Mouse (Mus musculus): ENCODE data around the gene Igf2bp2.
A peak's percentile ranks its signal among the peaks of the same experiment; 100 is the strongest.

Gene Igf2bp2

DNA sequence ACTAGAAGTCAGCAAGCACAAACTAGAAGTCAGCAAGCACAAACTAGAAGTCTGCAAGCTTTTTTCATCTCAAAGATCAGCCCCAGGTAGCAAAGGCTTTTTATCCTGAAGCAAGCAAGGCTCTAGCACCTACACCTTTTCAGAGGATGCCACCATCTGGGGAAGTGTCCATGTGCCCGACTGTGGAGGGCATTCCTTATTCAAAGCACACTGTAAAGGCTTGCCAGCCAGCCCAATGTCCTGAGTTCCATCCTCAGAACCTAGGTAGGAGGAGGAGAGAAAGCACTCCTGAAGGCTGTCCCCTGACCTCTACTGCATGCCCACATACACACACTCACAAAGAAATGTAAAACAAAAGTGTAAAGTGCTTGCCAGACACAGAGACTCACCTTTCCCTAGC lies 16.0 kb downstream of the Igf2bp2 start:
- DNase-seq: no peak

DNA sequence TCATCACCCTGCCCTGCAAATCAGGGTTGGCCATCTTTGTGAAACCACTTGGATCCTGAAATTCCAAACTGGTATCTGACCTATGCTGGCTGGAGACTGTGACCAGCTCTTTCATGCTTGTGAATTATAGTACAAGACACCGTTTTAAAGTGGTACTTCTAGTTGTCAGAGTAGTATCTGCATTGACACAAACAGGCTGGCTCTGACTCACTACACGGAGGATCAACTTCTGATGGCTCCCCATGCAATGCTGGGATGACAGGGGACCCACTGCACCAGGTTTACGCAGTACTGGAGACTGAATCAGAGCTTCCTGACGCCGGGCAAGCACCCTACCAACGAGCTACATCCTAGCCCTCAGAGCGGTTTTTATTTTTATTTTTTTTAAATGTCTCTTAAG lies 17.0 kb downstream of the Igf2bp2 start:
- no peak for DNase-seq

DNA sequence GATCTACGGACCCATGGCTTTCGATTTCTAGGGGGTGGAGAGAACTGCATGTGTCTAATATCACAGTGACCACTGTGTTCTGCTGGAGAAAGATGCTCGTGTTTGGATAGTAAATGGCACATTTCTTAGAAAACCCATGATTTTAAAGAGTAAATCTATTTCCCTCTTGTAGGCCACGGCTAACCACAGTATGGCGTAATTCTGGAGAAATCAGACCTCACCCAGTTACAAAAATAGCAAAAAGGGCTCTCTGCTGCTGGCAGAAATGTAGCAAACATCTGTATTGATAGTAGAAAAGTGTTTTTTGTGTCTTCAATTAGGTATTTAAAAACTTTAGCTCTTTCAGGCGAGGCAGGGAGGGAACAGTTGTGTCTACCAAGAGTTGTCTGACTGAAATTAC lies 18.6 kb downstream of the Igf2bp2 start:
- DNase-seq: no peak

DNA sequence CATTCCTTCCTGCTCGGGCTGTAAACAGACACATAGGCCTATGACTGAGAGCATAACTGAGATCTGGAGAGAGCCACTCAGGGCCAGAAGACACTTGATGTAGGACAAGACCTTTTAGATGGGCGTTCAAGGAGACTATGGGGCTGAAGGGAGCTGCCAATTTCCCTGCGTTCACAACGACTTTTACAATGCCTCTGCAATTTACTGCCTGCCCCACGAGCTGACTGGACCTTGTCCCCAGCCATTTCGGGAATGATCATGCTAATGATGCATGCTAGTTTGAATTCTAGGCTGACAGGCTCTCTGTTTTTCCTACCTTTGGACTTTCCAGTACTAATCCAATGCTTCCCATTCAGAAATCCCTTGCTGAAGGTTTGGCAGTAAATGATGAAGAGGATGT lies 22.2 kb downstream of the Igf2bp2 start:
- DNase-seq: no peak

DNA sequence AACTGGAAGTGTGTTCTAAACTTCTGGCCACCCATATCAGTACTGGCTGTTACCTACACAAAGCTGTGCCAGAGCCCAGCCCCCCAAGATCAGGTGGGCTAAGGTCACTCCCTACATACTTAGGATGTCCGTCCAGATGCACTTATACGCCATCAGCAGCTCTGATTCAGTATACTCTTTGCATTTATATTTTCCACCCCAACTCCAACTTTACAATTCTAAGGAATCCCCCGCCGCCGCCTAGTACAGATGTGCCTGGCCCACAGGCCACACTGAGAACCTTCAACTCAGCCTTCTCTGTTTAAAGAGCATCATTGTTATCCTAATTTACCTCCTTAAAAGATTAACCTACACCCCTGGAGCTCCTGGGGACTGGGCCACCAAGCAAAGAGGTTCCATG lies 23.3 kb downstream of the Igf2bp2 start:
- no peak for DNase-seq

DNA sequence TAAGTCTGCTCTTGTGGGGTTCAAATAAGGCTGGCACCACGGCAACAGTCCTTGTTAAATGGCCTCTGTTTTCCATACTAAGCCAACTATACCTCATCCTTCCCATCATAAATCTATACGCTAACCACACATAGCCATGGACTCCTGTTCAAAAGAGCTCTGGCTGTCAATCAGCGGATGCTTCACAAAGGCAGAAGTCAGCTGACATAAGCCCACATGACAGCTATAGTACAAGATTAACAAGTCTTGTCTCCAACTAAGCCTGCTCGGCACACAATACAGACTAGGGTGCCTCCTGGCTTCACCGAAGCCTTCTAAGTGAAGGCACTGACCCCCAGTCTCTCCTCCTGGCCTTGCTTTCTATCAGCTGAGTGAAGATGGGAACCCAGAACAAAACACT lies 26.9 kb downstream of the Igf2bp2 start:
- no peak for DNase-seq

DNA sequence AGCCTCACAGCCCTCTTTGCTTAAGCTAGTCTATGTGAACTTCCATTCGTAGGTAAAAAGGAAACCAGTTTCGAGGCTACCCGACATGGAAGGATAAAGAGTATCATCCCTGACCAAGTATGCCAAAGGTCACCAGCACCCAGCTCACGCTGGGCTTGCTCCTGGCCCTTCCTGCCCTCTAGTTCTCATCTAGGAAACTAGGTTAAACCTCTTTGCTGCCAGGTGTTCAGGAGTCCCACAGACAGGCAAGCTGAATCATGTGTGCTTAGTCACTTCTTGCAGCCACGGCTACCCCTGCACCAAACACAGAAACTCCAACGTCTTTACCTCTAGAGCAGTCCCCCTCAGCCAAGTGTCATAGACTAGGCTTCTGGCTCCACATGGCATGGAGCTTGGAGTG lies 31.8 kb downstream of the Igf2bp2 start:
- peak; percentile 35 to 71 for DNase-seq

DNA sequence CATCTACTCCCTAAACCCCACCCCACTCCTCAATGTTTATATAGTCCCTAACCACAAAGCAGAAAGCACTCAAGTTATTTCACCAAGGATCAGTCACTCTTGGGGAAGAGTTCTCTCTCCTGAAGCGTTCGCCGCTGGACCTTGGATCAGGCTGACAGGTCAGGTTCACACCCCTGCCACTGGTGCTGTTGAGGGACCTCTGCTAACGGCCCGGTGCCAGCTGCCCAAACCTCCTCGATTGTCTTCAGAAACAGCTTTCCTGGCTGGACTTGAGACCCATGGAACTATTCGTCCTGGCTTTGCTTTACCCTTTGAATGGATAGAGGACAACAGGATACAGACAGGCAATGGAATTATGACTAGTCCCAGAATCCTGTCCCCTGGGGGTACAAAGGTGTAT lies 33.6 kb downstream of the Igf2bp2 start:
- DNase-seq: no peak

DNA sequence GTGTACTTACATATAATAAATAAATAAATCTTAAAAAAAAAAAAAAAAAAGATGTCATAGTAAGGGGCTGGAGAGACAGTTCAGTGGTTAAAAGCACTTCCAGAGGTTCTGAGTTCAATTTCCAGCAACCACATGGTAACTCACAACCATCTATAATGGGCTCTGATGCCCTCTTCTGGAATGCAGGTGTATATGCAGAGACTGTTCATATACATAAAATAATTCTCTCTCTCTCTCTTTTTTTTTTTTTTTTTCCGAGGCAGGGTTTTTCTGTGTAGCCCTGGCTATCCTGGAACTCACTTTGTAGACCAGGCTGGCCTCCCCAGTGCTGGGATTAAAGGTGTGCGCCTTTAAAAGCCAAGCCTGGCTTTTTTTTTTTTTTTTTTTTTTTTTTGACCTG lies 34.5 kb downstream of the Igf2bp2 start:
- no peak for DNase-seq

DNA sequence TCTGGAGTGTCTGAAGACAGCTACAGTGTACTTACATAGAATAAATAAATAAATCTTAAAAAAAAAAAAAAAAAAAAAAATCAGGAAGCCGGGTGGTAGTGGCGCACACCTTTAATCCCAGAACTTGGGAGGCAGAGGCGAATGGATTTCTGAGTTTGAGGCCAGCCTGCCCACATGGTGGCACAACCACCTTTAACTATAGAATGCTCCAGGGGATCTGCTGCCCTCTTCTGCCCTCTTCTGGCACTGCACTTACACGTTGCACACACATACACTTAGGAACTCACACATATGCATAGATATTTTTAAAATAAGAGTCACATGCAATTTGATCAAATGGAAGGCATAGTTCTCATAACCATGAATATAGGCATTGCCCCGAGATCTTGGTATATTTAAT lies 35.3 kb downstream of the Igf2bp2 start:
- DNase-seq: peak in 1 of 2 experiments; percentile 10

DNA sequence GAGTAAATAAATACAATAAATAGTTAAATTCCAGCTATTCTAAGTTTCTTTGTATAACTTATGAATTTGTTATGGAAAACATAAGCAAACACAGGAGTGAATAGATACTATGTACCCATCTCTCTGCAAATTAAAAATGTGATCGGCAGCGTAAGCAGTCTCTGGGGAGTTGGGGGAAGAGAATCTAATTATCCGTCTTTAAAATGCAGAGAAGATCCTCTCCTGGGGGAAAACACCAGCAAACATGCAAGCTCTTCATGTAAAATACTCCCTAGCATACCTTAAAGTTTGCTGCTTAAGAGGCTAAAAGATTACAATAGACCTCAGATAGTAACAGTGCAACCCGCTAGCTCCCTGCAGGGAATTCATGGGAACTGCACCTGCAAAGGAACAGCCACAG lies 36.2 kb downstream of the Igf2bp2 start:
- no peak for DNase-seq

DNA sequence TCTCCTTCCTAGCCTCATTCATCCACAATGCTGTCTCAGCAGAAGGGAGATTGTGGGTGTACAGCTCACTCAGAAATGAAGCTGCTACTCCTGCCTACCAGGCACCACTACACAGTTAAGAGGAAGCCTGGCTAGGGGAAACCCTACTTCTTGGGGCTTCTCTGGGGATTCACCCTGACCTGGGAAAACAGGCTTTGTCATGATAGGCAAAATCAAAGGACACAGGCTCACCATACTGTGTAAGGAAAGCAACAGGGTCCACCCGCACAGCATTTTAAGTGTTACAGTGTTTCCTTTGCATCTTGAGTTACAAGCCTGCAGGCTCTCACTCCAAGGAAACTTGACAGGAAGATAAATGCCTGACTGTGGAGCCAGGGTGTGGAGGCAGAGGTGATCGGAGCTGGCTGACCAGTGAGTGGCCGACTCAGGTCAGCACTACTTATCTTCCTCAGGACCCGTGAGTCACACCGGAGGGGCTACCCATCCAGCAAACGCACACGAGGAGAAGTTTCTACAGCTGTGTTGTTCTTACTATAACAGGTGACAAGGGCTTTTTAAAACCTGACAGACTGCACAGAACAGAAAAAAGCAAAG lies 38.7 kb downstream of the Igf2bp2 start:
- no peak for DNase-seq

DNA sequence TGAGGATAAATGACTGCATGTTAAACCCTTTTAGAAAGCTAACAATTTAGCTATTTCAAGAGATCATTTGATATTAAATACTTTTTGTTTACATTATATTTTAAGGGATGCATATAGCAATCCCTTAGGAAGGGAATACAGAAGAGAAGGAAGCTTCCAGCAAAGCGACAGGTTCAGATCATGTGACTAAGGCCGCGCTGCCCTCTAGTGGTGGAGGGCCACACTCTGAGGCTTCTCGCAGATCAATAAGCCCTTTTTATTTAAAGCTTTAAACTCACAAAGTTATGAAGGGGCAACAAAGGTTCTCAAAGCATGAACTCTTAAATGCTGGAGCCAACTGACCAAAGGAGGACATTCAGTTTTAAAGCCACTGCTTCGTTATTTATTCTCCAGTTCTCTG lies 39.4 kb downstream of the Igf2bp2 start:
- DNase-seq: peak; percentile 59 to 63

DNA sequence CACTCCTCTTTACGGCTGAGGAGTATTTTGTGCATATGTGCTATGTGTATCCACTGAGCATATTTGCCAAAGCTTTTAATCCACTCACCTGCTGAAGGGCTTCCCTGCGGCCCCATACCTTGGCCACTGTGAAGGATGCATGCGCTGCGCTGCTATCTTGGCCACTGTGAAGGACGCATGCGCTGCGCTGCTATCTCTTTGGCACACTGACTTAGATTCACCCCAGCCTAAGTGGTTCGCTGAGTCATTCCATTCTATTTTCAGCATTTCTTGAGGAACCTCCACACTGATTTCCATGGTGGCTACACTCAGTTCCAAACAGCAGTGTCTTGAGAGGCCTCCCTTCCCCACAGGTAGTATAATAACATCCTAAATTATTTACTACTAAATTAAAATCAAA lies 42.0 kb downstream of the Igf2bp2 start:
- no peak for DNase-seq

DNA sequence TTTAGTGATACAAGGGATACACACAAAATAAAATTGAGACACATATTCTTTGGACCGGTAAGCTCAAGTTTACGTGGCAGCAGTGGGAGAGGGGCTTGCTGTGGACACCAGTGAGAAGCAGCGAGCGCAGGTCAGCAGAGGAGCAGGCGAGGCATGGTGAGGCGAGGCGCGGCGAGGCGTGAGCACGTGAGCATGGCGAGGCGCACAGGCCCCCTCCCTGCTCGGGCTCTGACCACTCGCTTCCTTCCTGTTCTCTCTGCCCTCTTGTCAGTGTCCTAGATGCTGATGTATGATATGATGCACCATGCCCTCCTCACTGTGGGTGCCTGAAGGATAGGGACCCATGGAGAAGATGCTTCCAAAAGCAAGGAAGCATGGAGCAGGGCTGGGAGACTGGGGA lies 43.6 kb downstream of the Igf2bp2 start:
- peak; percentile 22 to 35 for DNase-seq

DNA sequence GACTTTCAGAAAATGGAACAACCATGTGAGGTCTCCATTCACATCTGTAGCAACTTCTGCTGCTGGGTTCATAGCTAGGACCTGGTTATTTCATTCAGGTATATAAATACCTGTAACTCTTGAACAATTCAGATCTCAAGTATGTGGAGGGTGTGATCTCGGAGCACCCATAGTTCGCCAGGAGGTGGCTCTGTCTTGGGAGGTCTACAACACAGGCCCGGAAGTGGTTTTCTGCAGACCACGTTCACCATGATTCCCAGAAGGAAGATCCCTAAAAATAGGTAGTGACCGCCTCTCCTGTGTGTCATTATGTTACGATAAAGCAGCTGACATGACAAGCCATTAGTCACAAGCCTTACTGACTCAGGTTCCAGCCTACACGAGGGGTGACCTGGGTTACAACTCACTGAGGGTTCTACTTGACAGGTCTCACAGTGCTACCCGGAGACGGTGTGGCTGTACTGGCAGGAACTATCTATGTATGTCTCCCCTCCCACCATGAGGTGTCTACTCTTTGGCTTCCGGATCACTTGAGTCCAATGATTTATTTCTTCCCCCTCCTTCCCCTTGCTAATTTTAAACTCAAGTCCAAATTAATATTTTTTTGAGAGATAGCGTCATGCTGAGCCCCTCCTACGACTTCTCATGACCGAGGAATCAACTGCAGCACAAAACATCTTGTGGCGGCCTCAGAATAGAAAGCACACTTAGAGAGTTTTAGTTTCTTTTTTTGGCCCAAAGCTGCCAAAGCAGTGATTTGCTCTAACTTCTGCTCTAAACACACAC lies 44.2 kb downstream of the Igf2bp2 start:
- DNase-seq: peak; percentile 52

DNA sequence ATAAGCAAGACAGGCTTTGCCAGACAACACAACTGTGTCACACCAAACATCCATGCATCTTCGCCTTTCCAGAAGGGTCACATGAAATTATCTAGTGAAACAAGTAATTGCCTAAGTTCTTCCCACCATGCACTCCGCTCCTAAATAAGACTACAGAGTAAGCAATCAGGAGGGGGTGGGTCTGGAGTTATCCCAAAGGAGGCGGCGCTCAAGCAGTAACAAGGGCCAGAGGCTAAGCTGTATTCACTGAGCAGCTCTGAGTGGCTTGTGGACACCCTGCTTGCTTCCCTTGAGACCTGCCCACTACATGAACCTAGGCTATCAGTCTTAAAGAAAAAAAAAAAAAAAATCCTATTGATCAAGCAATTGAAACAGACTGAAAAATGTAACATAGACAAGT lies 44.9 kb downstream of the Igf2bp2 start:
- DNase-seq: no peak

DNA sequence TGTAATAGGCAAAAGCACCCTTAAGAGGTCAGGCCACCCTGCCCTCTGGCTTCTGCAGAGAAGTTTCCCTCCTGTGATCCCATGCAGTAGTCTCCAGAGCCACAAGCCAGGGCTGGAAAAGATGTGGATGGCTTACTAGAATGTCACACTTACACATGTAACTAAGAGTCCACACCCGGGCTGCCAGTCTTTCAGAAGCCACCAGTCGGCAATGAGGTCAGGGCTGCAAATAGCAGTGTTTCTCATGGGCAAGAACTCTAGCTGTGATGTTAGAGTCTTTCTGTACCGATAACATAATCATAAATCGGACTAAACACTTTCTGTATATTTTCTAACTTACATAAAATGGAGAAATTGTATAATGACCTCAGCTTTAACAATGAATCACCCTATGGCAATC lies 46.4 kb downstream of the Igf2bp2 start:
- no peak for DNase-seq

DNA sequence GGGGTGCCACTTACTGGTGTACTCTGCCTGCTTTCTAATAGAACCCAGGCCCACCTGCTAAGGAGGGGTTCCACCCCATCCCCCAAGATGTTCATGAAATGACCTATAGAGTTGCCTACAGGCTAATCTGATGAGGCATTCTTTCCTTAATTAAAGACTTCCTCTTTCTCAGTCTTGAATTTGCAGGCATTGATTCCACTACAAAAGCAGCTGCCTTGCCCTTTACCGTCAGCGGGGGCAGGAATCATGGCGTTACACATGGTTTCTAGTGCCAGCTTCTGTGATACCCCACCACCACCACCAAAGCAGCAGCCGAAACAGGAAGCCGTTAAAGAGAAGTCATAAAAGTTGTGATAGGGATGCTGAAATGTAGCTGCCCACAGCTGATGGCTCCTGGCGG lies 47.0 kb downstream of the Igf2bp2 start:
- DNase-seq: no peak

DNA sequence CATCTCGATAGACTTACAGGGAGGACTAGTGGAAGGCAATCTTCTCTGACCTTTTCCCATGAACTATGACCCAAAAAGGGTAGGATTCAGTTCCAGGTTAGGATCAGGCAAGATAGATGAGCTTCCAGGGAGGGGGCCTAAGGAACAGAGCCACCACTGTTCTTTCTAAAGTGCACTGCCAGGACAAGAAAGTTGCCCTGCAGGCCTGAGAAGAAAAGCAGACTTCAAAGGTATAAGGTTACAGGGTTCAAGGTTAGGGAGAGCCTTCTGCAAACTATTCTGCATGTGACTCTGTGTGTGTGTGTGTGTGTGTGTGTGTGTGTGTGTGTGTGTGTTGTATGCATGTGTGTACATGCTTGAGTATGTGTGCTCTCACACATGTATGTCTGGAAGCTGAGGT lies 53.1 kb downstream of the Igf2bp2 start:
- no peak for DNase-seq

DNA sequence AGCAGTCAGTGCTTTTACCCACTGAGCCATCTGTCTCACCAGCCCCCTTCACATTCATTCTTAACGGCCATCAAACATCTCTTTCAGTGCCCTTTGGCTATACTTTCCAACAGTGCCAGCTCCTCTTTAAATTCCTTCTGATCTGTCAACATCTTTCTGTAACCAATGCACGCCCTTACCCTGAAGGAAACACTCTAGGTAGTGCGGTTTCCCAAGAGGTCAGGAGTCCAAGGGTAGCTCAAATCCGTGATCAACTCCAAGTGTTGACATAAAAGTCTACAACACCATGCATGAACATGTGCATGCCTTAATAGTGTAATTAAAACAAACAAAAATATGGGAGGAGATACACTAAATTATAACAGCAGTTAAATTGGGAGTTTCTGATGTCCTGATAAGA lies 53.9 kb downstream of the Igf2bp2 start:
- DNase-seq: no peak

DNA sequence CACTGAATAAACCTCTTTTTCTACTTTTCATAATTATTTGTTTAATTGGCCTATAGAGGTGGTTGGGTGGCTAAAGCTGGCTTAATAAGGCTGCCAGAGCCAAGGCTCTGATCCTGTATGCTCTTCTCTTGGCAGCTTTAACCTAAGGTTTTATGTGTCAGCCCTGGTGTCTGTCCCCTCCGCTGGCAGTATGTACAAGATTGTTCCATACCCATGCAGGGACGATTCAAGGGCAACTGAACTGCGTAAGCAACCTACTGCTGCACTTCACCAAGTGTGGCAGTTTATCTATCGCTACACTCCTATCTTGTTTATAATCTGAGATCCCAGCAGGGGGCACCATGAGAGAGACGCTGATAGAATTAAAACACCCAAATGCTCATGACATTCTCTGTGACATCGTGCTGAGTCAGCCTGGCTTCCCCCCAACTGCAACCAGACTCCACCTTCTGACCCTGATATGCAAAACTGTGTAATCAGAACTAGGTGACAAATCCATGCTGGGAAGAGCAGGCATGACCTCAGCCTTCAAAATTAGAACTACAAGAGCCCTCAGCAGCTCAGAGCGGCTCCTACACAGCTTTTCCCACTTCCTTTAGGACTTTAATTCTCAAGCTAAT lies 55.1 kb downstream of the Igf2bp2 start:
- DNase-seq: peak; percentile 29 to 55

DNA sequence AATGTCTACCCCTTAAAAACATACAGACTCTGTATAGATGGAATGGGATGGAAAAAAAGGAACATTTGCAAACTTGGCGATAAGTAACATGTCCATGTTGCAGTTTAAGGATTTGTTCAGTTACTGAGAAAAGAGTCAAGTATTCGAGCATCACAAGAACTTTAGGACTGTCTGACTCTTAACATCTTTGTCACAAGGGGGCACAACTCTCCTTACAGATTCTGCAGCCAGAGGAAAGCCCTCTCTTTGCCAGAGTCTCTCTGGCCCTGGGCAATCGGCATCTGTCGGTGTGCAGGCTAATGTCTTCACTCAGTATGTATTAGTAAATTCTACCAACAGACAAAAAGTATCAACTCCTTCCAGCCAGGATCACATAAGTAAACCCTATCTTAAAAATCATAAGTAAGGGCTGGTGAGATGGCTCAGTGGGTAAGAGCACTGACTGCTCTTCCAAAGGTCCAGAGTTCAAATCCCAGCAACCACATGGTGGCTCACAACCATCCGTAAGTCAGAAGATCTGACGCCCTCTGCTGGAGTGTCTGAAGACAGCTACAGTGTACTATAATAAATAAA lies 57.0 kb downstream of the Igf2bp2 start:
- no peak for DNase-seq

DNA sequence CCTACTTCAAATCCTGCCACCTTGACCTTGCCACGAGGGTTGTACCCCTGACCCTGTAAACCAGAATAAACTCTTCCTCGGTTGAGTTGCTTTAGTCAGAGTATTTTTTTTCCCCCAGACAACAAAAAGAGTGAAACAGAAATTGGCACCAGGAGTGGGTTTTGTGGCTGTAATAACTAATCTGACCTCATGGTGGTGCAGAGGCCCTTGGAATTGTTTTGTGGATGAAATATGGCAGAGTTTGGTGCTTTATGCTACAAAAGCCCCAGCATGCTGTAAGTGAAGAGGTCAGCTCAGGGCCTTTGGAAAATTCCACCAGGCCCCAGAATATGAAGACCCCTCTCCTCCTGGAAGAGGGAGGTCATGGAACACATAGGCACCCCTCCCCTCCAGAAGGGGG lies 63.0 kb downstream of the Igf2bp2 start:
- DNase-seq: no peak
